Mouse (Mus musculus): ENCODE results near the gene Chrm4. TPM values are rescaled to one million over a fixed set of nuclear protein-coding genes. Genes with fewer than 3 reads are reported as not detected.

Gene Chrm4
- 0.20 and 0.34 TPM in 2 replicates for polyA plus RNA-seq (2014; fragmentation: Nextera tagmentation; extraction: Ambion mirVana)

DNA sequence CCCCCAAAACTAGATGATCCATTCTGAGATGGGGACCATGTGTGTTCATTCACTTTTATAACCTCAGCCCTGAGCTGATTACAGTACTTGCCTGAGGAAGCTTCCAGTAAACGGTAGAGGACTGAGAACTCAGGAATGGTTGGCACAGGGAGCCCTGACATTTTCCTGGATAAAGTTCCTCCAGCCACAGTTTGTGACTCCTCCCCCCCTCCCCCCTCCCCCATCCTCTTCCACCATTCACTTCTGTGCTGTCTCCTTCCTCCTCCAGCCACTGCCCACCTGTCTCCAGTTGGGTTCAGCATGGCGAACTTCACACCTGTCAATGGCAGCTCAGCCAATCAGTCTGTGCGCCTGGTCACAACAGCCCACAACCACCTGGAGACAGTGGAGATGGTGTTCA, at the start of gene Chrm4:
Gene Chrm4, plus strand, starts transcription at position 301 of the 400 bp plus-strand sequence.
- Histone ChIP-seq H3K9ac (replicated peaks; ENCODE audit: low read length) (no peak within 1 kb of the TSS), H3K9me3 (replicated peaks; ENCODE audit: control insufficient read depth, low read length) (no peaks in the 10 kb centered on the region), H3K4me2 (ENCODE audit: low read depth, low read length) (no peak within 1 kb of the TSS), H3K4me3 (ENCODE audit: low read depth, low read length) (no peak within 1 kb of the TSS), H3K27me3 (ENCODE audit: control insufficient read depth, insufficient read depth, low read length) (peaks cover 19% of the 10 kb centered on the region), H3K36me3 (replicated peaks; ENCODE audit: control insufficient read depth, insufficient read depth, low read depth, low read length) (no peaks in the 10 kb centered on the region), H3K27ac (replicated peaks; ENCODE audit: low read depth, low read length) (no peak within 1 kb of the TSS), H3K4me1 (ENCODE audit: control insufficient read depth, insufficient read depth, low read length) (peaks cover 7% of the 10 kb centered on the region)
- WGBS = 84% methylated on average over 3 of the region's 3 CpGs
- ATAC-seq (replicated peaks; ENCODE audit: insufficient number of reproducible peaks, low FRiP score, low TSS enrichment, low read depth) = no peak
- no peak for DNase-seq (ENCODE audit: low spot score)

DNA sequence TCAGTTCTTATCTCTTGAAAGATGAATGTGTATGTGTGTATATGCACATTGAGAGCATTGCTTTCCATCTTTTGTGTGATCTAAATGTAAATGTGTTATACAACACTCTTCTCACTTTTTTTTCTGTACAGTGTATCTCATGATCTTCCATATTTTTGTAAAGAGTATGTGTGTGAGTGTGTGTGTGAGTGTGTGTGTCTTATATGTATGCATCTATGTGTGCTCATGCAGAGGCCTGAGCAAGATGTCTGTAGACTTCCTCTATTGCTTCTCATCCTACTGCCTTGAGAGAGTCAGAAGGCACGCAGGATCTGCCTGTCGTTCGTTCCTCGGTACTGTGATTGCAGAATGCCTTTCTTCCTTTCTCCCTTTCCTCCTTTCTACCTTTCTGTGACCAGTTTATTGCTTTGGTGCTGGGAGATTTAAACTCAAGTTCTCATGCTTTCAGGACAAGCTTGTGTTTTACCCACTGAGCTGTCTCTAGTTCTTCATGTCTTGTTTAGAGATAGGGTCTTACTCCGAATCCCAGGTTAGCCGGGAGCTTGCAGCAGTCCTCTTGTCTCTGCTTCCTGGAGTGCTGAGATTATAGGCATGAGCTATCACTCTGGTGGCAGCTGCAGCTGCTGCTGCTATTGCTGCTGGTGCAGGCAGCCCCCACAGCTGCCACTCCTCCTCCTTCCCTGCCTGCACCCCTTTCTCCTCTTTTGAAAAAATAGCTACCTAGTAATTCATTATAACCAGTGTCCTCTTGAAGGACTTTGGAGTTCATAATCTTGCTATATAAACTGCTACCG, 48.5 kb upstream of the Chrm4 start:
- H3K9ac ChIP-seq (replicated peaks; ENCODE audit: low read length) = no peak overlapping the region
- no peaks in the 10 kb centered on the region for H3K9me3 ChIP-seq (replicated peaks; ENCODE audit: control insufficient read depth, low read length)
- H3K36me3 ChIP-seq (replicated peaks; ENCODE audit: control insufficient read depth, insufficient read depth, low read depth, low read length) = no peaks in the 10 kb centered on the region
- ATAC-seq (replicated peaks; ENCODE audit: insufficient number of reproducible peaks, low FRiP score, low TSS enrichment, low read depth) = no peak
- no peak overlapping the region for H3K27ac ChIP-seq (replicated peaks; ENCODE audit: low read depth, low read length)
- no peak overlapping the region for H3K4me3 ChIP-seq (ENCODE audit: low read depth, low read length)
- 87% methylated on average over 7 of the region's 7 CpGs for WGBS
- no peak overlapping the region for H3K4me2 ChIP-seq (ENCODE audit: low read depth, low read length)
- H3K4me1 ChIP-seq (ENCODE audit: control insufficient read depth, insufficient read depth, low read length) = no peaks in the 10 kb centered on the region
- no peaks in the 10 kb centered on the region for H3K27me3 ChIP-seq (ENCODE audit: control insufficient read depth, insufficient read depth, low read length)
- DNase-seq (ENCODE audit: low spot score) = no peak

DNA sequence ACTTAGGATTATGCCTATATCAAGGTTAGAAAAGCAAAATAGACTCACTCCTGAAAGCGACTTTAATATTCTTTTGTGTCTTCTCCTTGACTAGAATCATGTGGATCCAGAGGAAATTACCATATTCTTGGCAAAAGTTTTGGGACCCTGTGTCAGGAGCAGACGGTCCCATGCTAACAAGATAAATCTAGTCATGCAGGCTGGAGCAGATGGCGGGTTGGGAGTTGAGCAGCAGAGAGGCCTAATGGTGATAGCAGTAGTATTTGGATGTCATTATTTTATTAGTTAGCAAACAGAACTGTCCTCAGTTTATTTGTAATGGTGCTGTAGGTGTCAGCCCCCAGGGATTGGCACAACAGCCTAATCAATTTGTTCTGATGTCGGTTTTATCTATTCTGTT, 43.1 kb upstream of the Chrm4 start:
- no peak for ATAC-seq (replicated peaks; ENCODE audit: insufficient number of reproducible peaks, low FRiP score, low TSS enrichment, low read depth)
- Histone ChIP-seq H3K36me3 (replicated peaks; ENCODE audit: control insufficient read depth, insufficient read depth, low read depth, low read length) (no peaks in the 10 kb centered on the region), H3K27me3 (ENCODE audit: control insufficient read depth, insufficient read depth, low read length) (no peaks in the 10 kb centered on the region), H3K4me2 (ENCODE audit: low read depth, low read length) (no peak overlapping the region), H3K4me3 (ENCODE audit: low read depth, low read length) (no peak overlapping the region), H3K9me3 (replicated peaks; ENCODE audit: control insufficient read depth, low read length) (no peaks in the 10 kb centered on the region), H3K4me1 (ENCODE audit: control insufficient read depth, insufficient read depth, low read length) (no peaks in the 10 kb centered on the region), H3K27ac (replicated peaks; ENCODE audit: low read depth, low read length) (no peak overlapping the region), H3K9ac (replicated peaks; ENCODE audit: low read length) (no peak overlapping the region)
- DNase-seq (ENCODE audit: low spot score) = no peak
- 84% methylated on average over 4 of the region's 4 CpGs for WGBS

DNA sequence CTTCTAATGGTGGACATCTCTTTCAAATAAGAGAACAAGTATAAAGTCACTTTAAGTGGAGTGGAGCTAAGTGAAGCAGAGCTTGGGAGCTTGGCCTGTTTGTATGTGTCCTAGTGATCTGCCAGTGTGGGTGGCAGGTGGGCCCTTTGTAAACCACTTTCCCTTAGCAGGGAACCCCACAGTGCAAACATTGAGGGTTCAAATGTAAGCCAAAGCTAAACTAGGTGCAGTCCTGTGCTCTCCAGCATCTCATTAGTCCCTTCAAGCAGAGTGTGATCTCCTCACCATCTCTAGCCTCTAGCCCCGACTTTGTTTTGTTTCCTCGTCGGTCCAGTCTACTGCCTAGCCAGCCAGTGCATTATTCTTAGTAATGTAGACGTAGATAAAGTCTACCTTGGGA, 42.4 kb upstream of the Chrm4 start:
- Histone ChIP-seq H3K27ac (replicated peaks; ENCODE audit: low read depth, low read length) (no peak overlapping the region), H3K27me3 (ENCODE audit: control insufficient read depth, insufficient read depth, low read length) (no peaks in the 10 kb centered on the region), H3K9me3 (replicated peaks; ENCODE audit: control insufficient read depth, low read length) (no peaks in the 10 kb centered on the region), H3K9ac (replicated peaks; ENCODE audit: low read length) (no peak overlapping the region), H3K4me2 (ENCODE audit: low read depth, low read length) (no peak overlapping the region), H3K4me3 (ENCODE audit: low read depth, low read length) (no peak overlapping the region), H3K4me1 (ENCODE audit: control insufficient read depth, insufficient read depth, low read length) (no peaks in the 10 kb centered on the region), H3K36me3 (replicated peaks; ENCODE audit: control insufficient read depth, insufficient read depth, low read depth, low read length) (no peaks in the 10 kb centered on the region)
- ATAC-seq (replicated peaks; ENCODE audit: insufficient number of reproducible peaks, low FRiP score, low TSS enrichment, low read depth) (no peak), DNase-seq (ENCODE audit: low spot score) (no peak)
- 86% methylated on average over 4 of the region's 4 CpGs for WGBS

DNA sequence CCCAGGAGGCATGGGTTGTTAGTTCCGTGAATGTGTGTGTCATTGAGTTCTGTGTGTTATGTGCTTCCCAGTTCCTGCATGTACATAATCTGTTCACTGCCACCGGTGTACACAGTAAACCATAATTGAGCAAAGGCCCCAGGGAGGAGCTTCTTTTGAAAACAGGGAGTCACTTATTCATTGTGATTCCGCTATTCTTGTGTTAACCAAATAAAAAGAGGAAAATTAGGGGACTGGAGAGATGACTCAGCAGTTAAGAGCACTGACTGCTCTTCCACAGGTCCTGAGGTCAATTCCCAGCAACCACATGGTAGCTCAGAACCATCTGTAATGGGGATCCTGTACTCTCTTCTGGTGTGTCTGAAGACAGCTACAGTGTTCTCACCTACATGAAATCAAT, 32.3 kb upstream of the Chrm4 start:
- Histone ChIP-seq H3K36me3 (replicated peaks; ENCODE audit: control insufficient read depth, insufficient read depth, low read depth, low read length) (no peaks in the 10 kb centered on the region), H3K9ac (replicated peaks; ENCODE audit: low read length) (no peak overlapping the region), H3K4me3 (ENCODE audit: low read depth, low read length) (no peak overlapping the region), H3K4me1 (ENCODE audit: control insufficient read depth, insufficient read depth, low read length) (no peaks in the 10 kb centered on the region), H3K9me3 (replicated peaks; ENCODE audit: control insufficient read depth, low read length) (no peaks in the 10 kb centered on the region), H3K27me3 (ENCODE audit: control insufficient read depth, insufficient read depth, low read length) (no peaks in the 10 kb centered on the region), H3K4me2 (ENCODE audit: low read depth, low read length) (no peak overlapping the region), H3K27ac (replicated peaks; ENCODE audit: low read depth, low read length) (no peak overlapping the region)
- no peak for ATAC-seq (replicated peaks; ENCODE audit: insufficient number of reproducible peaks, low FRiP score, low TSS enrichment, low read depth)
- no peak for DNase-seq (ENCODE audit: low spot score)
- WGBS = 78% methylated on average over 3 of the region's 3 CpGs

DNA sequence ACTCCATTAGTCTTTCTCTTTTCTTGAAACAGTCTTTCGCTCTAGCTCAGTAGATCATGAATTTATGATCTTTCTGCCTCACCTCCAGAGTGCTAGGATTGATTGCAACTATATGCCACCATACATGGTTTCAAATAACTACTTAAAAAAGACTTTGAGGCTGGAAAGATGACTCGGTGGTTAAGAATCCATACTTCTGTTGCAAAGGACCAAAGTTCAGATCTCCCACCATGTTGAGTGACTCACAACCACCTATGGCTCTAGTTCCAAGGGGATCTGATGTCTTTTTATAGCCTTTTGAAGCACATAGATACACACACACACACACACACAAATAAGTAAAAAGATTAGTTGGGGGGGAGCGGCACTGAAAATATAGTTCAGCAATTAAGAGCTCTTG, 31.6 kb upstream of the Chrm4 start:
- Histone ChIP-seq H3K4me2 (ENCODE audit: low read depth, low read length) (no peak overlapping the region), H3K27me3 (ENCODE audit: control insufficient read depth, insufficient read depth, low read length) (no peaks in the 10 kb centered on the region), H3K4me1 (ENCODE audit: control insufficient read depth, insufficient read depth, low read length) (no peaks in the 10 kb centered on the region), H3K36me3 (replicated peaks; ENCODE audit: control insufficient read depth, insufficient read depth, low read depth, low read length) (no peaks in the 10 kb centered on the region), H3K4me3 (ENCODE audit: low read depth, low read length) (no peak overlapping the region), H3K9ac (replicated peaks; ENCODE audit: low read length) (no peak overlapping the region), H3K27ac (replicated peaks; ENCODE audit: low read depth, low read length) (no peak overlapping the region), H3K9me3 (replicated peaks; ENCODE audit: control insufficient read depth, low read length) (no peaks in the 10 kb centered on the region)
- DNase-seq (ENCODE audit: low spot score) (no peak), ATAC-seq (replicated peaks; ENCODE audit: insufficient number of reproducible peaks, low FRiP score, low TSS enrichment, low read depth) (no peak)
- 92% methylated on average over 3 of the region's 3 CpGs for WGBS

DNA sequence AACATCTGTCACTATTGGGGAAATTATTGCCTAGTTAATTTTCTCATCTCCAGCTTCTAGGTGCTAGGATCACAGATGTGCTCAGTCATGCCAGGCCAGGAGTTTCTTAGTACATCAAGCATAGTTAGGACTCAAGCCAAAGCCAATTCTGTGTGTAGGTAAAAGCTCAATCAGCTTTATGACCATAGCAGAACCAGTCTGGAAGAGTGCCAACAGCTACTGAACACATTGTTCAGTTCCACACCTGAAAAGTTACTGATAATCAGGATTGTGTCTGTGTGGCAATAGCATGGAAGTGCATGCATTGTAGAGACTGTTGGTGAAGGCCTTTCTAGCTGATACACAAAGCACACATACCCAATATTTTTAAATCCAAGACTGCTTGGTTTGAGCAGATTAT, 29.1 kb upstream of the Chrm4 start:
- Histone ChIP-seq H3K27ac (replicated peaks; ENCODE audit: low read depth, low read length) (no peak overlapping the region), H3K36me3 (replicated peaks; ENCODE audit: control insufficient read depth, insufficient read depth, low read depth, low read length) (no peaks in the 10 kb centered on the region), H3K9ac (replicated peaks; ENCODE audit: low read length) (no peak overlapping the region), H3K4me1 (ENCODE audit: control insufficient read depth, insufficient read depth, low read length) (no peaks in the 10 kb centered on the region), H3K27me3 (ENCODE audit: control insufficient read depth, insufficient read depth, low read length) (no peaks in the 10 kb centered on the region), H3K4me2 (ENCODE audit: low read depth, low read length) (no peak overlapping the region), H3K4me3 (ENCODE audit: low read depth, low read length) (no peak overlapping the region), H3K9me3 (replicated peaks; ENCODE audit: control insufficient read depth, low read length) (no peaks in the 10 kb centered on the region)
- DNase-seq (ENCODE audit: low spot score) = no peak
- ATAC-seq (replicated peaks; ENCODE audit: insufficient number of reproducible peaks, low FRiP score, low TSS enrichment, low read depth) = no peak

DNA sequence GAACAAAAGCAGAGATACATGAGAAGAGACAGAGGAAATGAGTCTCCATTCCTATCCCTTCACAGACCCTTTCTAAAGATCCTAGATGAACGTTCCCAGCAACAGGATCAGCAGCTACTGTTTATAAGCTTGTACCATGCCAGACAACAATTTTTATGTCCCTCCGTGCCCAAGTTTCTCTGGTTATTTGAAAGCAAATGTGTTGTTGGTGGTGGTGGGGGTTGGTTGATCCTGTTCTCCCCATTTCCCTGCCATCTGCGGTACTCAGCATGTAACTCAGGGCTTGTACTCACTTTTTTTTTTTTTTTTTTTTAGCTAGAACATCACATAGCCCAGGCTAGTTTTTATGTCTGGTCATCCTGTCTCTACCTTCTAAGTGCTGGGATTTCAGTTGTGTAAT, 27.9 kb upstream of the Chrm4 start:
- H3K9me3 ChIP-seq (replicated peaks; ENCODE audit: control insufficient read depth, low read length) = no peaks in the 10 kb centered on the region
- H3K4me3 ChIP-seq (ENCODE audit: low read depth, low read length) = no peak overlapping the region
- WGBS = 84% methylated on average over 3 of the region's 3 CpGs
- no peaks in the 10 kb centered on the region for H3K4me1 ChIP-seq (ENCODE audit: control insufficient read depth, insufficient read depth, low read length)
- no peaks in the 10 kb centered on the region for H3K36me3 ChIP-seq (replicated peaks; ENCODE audit: control insufficient read depth, insufficient read depth, low read depth, low read length)
- no peak overlapping the region for H3K9ac ChIP-seq (replicated peaks; ENCODE audit: low read length)
- H3K4me2 ChIP-seq (ENCODE audit: low read depth, low read length) = no peak overlapping the region
- H3K27ac ChIP-seq (replicated peaks; ENCODE audit: low read depth, low read length) = no peak overlapping the region
- no peak for ATAC-seq (replicated peaks; ENCODE audit: insufficient number of reproducible peaks, low FRiP score, low TSS enrichment, low read depth)
- no peak for DNase-seq (ENCODE audit: low spot score)
- no peaks in the 10 kb centered on the region for H3K27me3 ChIP-seq (ENCODE audit: control insufficient read depth, insufficient read depth, low read length)
